Comparison of ENCODE assay signal across 18 mouse cellular contexts in genomic region chr12:110456024-110456423, GRCm38 (mm10).
"Had no signal": no experiment of that assay in that cellular context is flagged by ENCODE, and none has a peak within 500 bp of the region (broad histone marks: within the 10 kb centered on the region; RNA-seq: fewer than 3 reads in every experiment).

No protein-coding gene starts in this region.

- H3K27me3 ChIP-seq: liver, embryonic 15.5 days; lung, embryonic 15.5 days; megakaryocyte, embryonic 14.5 days; midbrain, embryonic 13.5 days; midbrain, embryonic 15.5 days; neural tube, embryonic 12.5 days; stomach, embryonic 15.5 days had no signal

- H3K9ac ChIP-seq: liver, embryonic 15.5 days; liver, postnatal 0 days; lung, embryonic 15.5 days; midbrain, embryonic 13.5 days; midbrain, embryonic 15.5 days; neural tube, embryonic 12.5 days; stomach, embryonic 15.5 days had no signal

- H3K36me3 ChIP-seq: liver, embryonic 15.5 days; lung, embryonic 15.5 days; midbrain, embryonic 15.5 days; neural tube, embryonic 12.5 days; stomach, embryonic 15.5 days had no signal

- H3K4me1 ChIP-seq: lung, embryonic 15.5 days; midbrain, embryonic 13.5 days; midbrain, embryonic 15.5 days had no signal

- H3K4me3 ChIP-seq: liver, embryonic 15.5 days; lung, embryonic 15.5 days; megakaryocyte, embryonic 14.5 days; midbrain, embryonic 13.5 days; midbrain, embryonic 15.5 days; neural tube, embryonic 12.5 days; stomach, embryonic 15.5 days had no signal

- H3K27ac ChIP-seq: liver, embryonic 15.5 days; lung, embryonic 15.5 days; macrophage; midbrain, embryonic 13.5 days; midbrain, embryonic 15.5 days; neural tube, embryonic 12.5 days; stomach, embryonic 15.5 days had no signal

- DNase-seq: liver, postnatal 0 days; lung, adult 2 months; lung, postnatal 14 days; lung, postnatal 36 days; right cerebral cortex, postnatal 14 days; thymus, adult 2 months; thymus, postnatal 14 days; thymus, postnatal 36 days had no signal

- H3K9me3 ChIP-seq: liver, embryonic 15.5 days; lung, embryonic 15.5 days; megakaryocyte, embryonic 14.5 days; midbrain, embryonic 13.5 days; midbrain, embryonic 15.5 days; neural tube, embryonic 12.5 days; stomach, embryonic 15.5 days had no signal

- ATAC-seq: liver, postnatal 0 days; lung, postnatal 0 days; midbrain, embryonic 13.5 days; midbrain, embryonic 15.5 days had no signal

- H3K4me2 ChIP-seq: liver, embryonic 15.5 days; lung, embryonic 15.5 days; midbrain, embryonic 11.5 days; midbrain, embryonic 13.5 days; midbrain, embryonic 15.5 days; neural tube, embryonic 12.5 days; stomach, embryonic 15.5 days had no signal
